Mouse (Mus musculus) olfactory bulb, adult 2 months (tissue): ENCODE data around the gene Arhgap21.

Source experiments
- CTCF ChIP-seq: fragments of 200-500 bp; IDR thresholded peaks from 2 replicates; pipeline ENCODE4 v1.5.1; 2012; ENCODE audit warnings: low read depth, mild to moderate bottlenecking, low read length, moderate library complexity; ENCODE audit not compliant: insufficient read depth
- POLR2A ChIP-seq: fragments of 200-500 bp; IDR thresholded peaks from 2 replicates; pipeline ENCODE4 v1.6.1; 2012; ENCODE audit warnings: mild to moderate bottlenecking, low read depth, low read length, moderate library complexity; ENCODE audit not compliant: insufficient read depth

GRCm38 (mm10) chr2:20909404-20909803 is 59.3 kb downstream of the Arhgap21 start:
- TF ChIP-seq POLR2A (no peak), CTCF (no peak)
